Mouse (Mus musculus): ENCODE measurements at regions not wholly inside any gene's neighbourhood (a gene's known extent, or its start where the extent isn't known, plus 50 kb on each side); places are given as distances from the start of the nearest gene placed in this dataset.

DNA sequence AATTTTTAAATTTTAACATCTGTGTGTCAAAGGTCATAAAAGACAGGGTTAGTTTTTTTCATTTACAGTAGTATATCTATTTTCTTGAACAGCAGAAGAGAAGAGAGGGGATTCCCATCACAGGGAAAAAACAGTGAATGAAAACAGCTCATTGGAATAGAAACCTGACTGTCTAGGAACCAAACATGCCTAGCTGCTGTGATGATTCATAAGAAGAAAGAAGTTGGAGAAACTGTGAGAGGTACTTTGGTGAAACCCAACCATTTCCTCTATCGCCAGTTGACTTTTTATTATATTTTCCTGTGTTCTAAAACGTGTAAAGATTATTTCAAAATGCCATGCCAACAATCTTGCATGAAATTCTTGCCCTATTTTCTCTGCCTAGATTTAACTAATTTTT, 123.8 kb downstream of the Dkk1 start:
- TF ChIP-seq FLI1 (IDR thresholded peaks at IDR 0.05; ENCODE audit: low read length) (no peak), GATA1 (IDR thresholded peaks at IDR 0.05; ENCODE audit: borderline replicate concordance, low read length) (no peak)
